Mouse (Mus musculus): Measurements from ENCODE around the gene Amn1.
"Not testable (repeated sequence)": the region's sequence is repeated elsewhere in the genome, so short reads cannot be mapped to it uniquely, and the experiment has no call there.

Amn1 gene

GRCm38 (mm10) chr6:149154116-149155030 is 34.1 kb downstream of the Amn1 start:
- DNase-seq (ENCODE audit: low spot score): no peak

DNA sequence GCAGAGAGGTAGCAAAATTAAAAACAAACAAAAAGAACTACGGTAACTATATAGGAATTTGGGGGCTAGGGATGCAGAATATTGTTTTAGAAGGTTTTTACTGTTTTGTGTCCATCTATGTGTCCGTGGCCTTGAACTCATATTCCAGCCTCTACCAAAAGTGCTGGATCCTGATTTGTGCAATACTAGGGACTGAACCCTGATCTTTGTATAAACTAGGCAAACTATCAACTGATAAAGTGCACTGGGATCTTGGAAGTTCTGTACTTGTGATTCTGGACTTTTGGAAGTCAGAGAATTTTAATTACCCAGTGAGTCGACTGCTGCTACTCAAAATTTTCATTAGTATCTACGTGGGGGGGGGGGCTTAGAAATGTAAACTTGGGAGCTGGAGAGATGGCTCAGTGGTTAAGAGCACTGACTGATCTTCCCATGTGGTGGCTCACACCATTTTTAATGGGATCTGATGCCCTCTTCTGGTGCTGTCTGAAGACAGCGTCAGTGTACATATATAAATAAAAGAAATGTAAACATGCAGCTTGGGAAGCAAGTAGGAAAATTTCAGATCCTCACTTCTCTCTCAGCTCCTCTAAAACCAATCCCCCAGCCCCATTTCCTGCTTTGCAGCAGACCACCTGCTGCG is 34.9 kb downstream of the Amn1 start:
- DNase-seq (ENCODE audit: low spot score): no peak

GRCm38 (mm10) chr6:149152119-149152518 is 36.4 kb downstream of the Amn1 start:
- DNase-seq (ENCODE audit: low spot score): no peak

- DNase-seq (ENCODE audit: low spot score): no peak
Observed at GRCm38 (mm10) chr6:149148436-149149229, 39.9 kb downstream of the Amn1 start.

DNA sequence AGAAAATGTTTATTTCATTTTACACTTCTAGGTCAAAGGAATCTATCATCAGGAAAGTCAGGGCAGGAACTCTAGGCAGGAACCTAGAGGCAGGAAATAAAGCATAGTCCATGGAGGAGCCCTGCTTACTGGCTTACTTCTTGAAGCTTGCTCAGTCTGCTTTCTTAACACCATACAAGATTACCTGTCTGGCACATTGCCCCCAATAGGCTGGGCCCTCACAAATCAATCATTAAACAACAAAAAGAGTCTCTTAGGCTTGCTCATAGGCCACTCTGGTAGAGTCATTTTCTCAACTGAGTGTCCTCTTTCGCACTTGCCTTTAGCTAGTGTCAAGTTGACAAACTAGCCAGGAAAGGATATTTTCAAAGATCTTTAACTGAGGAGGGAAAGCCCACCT is 43.4 kb downstream of the Amn1 start:
- DNase-seq (ENCODE audit: low spot score): no peak

DNA sequence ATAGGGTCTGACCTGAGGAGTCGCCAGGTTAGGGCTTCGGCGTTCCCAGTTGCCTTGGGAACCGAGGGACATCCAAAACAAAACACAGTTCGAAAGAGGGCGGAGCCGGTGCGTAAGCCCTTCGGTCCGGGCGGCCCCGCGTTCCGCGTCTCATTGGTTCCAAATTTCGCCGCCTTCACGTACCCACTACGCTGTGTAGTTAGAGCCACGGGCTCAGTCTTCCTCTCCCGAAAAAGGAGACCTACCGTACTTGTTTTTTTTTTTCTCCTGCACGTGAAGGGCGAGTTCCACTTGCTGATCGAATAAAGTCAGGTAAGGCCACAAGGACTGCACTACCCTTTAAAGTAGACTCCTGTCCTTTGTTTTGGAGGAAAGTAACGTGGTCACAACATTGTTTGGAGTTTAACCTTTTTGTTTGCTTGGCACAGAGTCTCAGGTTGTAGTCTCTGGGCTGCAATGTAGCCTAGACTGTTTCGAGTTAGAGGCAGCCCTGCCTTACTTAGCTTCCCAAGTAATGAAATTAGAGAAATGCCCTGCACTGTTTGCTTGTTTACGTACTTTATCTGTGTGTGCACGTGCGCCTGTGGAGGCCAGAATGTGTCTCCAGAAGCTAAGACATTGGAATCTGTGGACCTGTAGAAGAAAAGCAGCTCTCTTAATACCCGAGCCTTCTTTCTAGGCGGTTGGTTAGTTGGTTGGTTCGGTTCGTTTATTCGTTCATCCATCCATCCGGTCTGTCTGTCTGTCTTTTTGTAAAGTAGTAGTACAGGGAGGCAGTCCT is 46.9 kb downstream of the Amn1 start:
- DNase-seq (ENCODE audit: low spot score): peak; percentile 87

DNA sequence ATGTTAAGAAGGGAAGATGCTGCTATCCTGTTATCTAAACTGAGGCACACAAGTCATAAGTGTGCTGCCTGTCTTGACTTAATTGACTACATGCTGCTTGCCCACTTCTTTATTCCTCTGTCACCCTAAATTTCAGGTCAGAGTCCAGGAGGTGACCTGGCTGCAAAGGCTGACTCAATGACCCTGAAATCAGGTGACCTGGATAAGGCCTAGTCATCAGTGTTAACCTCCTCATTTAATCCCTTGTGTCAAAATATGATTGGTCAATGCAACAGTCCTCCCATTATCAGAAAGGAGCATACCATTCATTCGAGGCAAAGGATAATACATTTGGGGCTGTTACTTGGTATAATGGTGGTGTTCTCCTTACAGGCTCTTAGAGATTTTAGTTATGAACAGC is 49.0 kb downstream of the Amn1 start, which contains the start of gene Etfbkmt:
Gene Etfbkmt, plus strand, starts transcription at position 379 of the 400 bp plus-strand sequence.
- DNase-seq (ENCODE audit: low spot score): no peak

GRCm38 (mm10) chr6:149139011-149139410 is 49.5 kb downstream of the Amn1 start:
- no peak for DNase-seq (ENCODE audit: low spot score)

GRCm38 (mm10) chr6:149137936-149138335 is 50.6 kb downstream of the Amn1 start:
- no peak for DNase-seq (ENCODE audit: low spot score)

GRCm38 (mm10) chr6:149135631-149136030 is 52.9 kb downstream of the Amn1 start:
- no peak for DNase-seq (ENCODE audit: low spot score)

DNA sequence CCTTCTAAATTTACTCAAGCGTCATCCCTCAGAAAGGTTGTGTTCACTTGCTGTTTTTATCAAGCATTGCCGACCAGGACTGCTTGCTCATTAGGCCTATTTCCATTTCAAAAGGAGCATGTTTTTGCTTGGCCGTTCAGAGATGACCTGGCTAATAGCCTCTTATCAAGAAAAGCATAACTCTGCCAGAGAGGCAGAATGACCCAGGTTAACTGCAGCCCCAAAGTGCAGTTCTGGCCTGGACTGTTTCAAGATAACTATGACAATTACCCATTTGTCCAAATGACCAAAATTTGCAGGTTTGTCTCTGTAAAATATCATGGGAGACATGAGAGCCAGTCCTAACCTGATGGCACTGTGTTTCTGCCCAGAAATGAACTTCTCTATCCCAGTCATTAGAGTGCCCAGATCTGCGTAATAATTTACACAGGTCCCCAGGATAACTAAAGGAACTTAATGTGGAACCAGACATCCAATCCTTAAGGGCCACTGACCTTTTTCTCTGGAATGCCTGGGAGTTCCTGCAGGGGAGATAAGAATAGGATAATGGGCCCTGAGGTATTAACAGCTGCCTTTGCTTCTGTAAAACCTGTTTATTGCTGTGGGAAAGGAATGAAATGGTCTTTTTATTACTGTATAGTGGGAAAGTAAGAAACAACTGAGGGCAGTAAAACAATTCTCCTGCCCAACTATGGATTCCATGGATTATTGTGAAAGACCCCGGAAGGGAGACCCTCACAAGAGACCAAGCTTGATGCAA is 53.9 kb downstream of the Amn1 start:
- DNase-seq (ENCODE audit: low spot score): no peak

GRCm38 (mm10) chr6:149132311-149133077 is 56.0 kb downstream of the Amn1 start:
- DNase-seq (ENCODE audit: low spot score): no peak

DNA sequence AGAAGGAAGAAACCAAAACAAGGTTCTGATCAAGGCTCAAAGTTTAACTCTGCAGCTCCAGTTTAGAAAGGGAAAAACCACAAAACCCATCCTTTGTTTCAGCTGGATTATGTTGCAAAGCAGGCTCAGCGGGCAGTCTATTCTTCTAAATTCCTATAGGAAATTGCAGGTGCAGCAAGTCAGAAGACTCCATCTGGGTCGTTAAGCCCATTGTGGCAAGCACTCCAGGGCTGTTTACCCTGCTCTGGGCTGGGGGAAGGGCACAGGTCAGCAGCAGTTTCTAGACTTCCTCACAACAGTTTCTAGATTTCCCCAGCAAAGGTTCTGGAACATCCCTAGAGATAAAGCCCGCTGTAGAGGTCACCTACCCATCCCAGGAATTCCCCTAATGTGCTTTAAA is 57.4 kb downstream of the Amn1 start:
- DNase-seq (ENCODE audit: low spot score): no peak

DNA sequence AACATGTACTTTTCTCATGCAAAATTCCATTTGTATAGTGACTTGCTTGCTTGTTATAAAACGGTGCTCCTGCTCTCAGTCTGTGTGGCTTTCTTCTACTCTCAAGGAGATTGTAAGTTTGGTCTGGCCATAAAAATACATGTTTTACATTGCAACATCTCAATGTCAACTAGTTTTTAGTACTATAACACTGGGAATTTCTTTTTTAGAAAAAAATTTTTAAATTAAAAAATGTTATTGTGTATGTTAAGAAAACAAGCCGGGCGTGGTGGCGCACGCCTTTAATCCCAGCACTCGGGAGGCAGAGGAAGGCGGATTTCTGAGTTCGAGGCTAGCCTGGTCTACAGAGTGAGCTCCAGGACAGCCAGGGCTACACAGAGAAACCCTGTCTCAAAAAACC is 58.6 kb downstream of the Amn1 start, which contains the start of gene Gm10203:
Gene Gm10203, plus strand, starts transcription at position 301 of the 400 bp plus-strand sequence.
- not testable (repeated sequence) for DNase-seq (ENCODE audit: low spot score)

- DNase-seq (ENCODE audit: low spot score): no peak
Observed at GRCm38 (mm10) chr6:149126675-149127074, 61.8 kb downstream of the Amn1 start.

DNA sequence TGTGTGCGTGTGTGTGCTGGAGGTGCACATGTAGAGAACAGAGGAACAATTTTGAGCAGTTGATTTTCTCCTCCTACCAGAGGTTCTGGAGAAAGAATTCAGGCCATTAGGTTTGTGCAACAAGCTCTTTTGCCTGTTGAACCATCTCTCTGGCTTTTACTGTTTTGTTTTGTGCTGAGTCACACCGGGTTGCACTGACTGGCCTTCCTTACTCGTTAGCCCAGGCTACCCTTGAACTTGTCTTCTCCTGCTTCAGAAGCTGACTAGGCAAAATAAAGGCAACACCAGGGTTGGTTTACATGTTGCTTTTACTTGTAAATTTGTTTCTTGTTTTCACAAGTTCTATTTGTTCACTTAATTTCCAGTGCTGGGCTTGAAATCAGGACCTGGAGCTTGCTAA is 65.5 kb downstream of the Amn1 start:
- no peak for DNase-seq (ENCODE audit: low spot score)

- no peak for DNase-seq (ENCODE audit: low spot score)
Observed at GRCm38 (mm10) chr6:149119853-149120252, 68.7 kb downstream of the Amn1 start.

DNA sequence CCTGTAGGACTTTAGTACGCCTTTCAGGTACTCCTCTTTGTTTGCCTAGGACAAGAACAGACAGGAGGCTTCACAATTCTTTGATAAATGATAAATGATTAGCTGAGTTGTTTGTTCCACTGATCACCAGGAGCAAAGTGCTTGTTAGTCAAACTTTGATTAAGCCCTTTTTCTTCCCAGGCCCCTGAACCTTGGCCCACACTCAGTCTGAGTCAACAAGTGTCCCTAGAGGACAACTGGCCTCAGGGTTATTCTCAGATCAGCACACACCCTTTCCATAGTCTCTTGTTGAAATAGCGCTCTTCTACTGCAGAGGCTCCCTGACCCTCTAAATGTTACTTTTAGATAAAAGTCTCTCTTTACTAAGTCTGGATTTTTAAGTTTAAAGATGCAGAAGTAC is 69.6 kb downstream of the Amn1 start:
- no peak for DNase-seq (ENCODE audit: low spot score)

DNA sequence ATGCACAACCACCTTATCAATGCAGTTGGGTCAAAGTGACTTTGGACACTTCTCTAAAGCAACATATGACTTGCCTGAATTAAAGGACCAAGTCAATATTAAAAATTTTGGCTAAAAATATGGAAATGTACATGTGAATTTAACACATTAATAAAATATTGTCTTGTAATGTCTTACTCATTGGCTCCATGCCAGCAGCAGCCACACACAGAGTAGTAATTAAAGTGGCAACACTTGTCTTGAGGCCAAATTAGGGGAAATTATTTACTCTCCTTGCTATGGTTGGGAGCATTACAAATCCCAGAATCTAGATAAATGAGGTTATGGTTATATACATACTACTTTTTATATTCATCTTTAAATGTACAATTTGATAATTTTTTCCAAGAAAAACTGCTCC is 71.5 kb downstream of the Amn1 start:
- no peak for DNase-seq (ENCODE audit: low spot score)

DNA sequence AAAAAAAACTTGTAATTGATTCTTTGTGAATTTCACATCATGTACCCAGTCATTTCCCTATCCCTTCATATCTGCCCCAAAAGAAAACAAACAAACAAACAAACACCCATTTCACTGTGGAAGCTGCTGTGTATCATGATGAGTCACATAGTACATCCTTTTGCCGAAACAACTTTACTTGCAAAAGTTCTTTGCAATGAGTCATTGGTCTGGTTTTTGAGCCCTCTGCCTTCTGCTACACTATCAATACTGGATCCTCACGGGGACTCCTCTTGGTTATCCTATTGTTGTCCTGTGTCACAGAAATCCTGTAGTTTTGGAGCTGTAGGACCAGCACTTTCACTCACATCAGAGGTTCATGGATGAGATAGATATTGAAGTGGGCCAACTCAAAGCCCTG is 79.6 kb downstream of the Amn1 start:
- DNase-seq (ENCODE audit: low spot score): no peak
